Mouse (Mus musculus) olfactory bulb, adult 2 months (tissue): ENCODE measurements around the gene Tut7.
A peak's percentile ranks its signal among the peaks of the same experiment; 100 is the strongest.

Experiments
- CTCF ChIP-seq: fragments of 200-500 bp; IDR thresholded peaks from 2 replicates; pipeline ENCODE4 v1.5.1; 2012; ENCODE audit warnings: low read depth, mild to moderate bottlenecking, low read length, moderate library complexity; ENCODE audit not compliant: insufficient read depth
- POLR2A ChIP-seq: fragments of 200-500 bp; IDR thresholded peaks from 2 replicates; pipeline ENCODE4 v1.6.1; 2012; ENCODE audit warnings: mild to moderate bottlenecking, low read depth, low read length, moderate library complexity; ENCODE audit not compliant: insufficient read depth

- TF ChIP-seq CTCF: no peak
- TF ChIP-seq POLR2A: peak; percentile 72
These were observed 53.4 kb downstream of the Tut7 start, which contains the start of gene Isca1 for GRCm38 (mm10) chr13:59769296-59770163.
